Mouse (Mus musculus): ENCODE results near the gene Csrnp3. TPM values are rescaled to one million over a fixed set of nuclear protein-coding genes. Genes with fewer than 3 reads are reported as not detected.

The Csrnp3 gene
- polyA plus RNA-seq, 1 experiment from 2014 or later: 0.45 TPM

DNA sequence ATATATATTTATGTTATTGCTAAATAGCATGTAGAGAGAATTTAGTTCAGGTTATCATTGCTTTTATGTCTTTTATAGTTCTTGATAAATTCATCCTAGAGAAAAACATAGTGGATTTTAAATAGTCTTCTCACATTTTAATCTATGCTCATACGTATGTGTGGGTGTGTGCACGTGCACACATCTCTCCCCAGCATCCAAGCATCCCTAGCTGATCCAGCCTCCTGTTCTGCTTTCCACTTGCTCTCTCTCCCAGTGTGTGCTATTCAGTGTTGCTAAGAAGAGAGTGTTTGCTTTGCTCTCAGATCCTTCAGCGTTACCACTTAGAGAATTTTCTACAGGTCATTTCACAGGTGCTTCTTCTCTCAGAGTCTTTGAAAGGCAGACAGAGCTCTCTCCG lies 123.2 kb downstream of the Csrnp3 start:
- Histone ChIP-seq H3K27me3 (replicated peaks) (no peaks in the 10 kb centered on the region), H3K4me1 (no peaks in the 10 kb centered on the region), H3K4me2 (no peak overlapping the region), H3K27ac (no peak overlapping the region), H3K9me3 (replicated peaks) (no peaks in the 10 kb centered on the region), H3K36me3 (no peaks in the 10 kb centered on the region), H3K4me3 (no peak overlapping the region), H3K9ac (no peak overlapping the region)
- ATAC-seq: no peak
- 71% methylated on average over 4 of the region's 4 CpGs for WGBS (ENCODE audit: insufficient replicate concordance)

- 77% methylated on average over 4 of the region's 4 CpGs for WGBS (ENCODE audit: insufficient replicate concordance)
- Histone ChIP-seq H3K27me3 (replicated peaks) (no peaks in the 10 kb centered on the region), H3K4me1 (no peaks in the 10 kb centered on the region), H3K9ac (no peak overlapping the region), H3K4me3 (no peak overlapping the region), H3K27ac (no peak overlapping the region), H3K36me3 (no peaks in the 10 kb centered on the region), H3K4me2 (no peak overlapping the region), H3K9me3 (replicated peaks) (no peaks in the 10 kb centered on the region)
- ATAC-seq: no peak
These were observed 128.3 kb downstream of the Csrnp3 start for GRCm38 (mm10) chr2:65973907-65974306.

DNA sequence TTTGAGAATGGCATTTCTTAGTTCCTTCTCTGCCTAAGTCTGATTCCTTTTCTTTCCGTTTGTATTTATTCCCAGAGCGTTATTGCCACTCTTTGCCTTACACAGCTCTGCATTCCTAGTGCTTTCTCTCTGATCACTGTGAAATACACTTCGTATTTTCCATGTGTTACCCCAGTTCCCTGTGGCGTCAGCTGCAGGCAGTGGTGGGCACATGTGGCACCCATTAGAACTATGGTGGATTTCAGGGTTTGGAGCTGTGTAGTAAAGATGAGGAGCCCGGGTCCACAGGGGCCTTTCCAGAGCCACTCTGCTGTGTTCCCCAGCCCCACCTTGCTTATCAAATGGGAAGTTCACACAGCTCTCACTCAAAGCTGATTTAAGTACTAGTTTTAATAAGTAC lies 129.8 kb downstream of the Csrnp3 start:
- no peak for ATAC-seq
- Histone ChIP-seq H3K27me3 (replicated peaks) (no peaks in the 10 kb centered on the region), H3K4me1 (no peaks in the 10 kb centered on the region), H3K9me3 (replicated peaks) (no peaks in the 10 kb centered on the region), H3K27ac (no peak overlapping the region), H3K9ac (no peak overlapping the region), H3K4me2 (no peak overlapping the region), H3K36me3 (no peaks in the 10 kb centered on the region), H3K4me3 (no peak overlapping the region)
- WGBS (ENCODE audit: insufficient replicate concordance): 69% methylated on average over 5 of the region's 5 CpGs

DNA sequence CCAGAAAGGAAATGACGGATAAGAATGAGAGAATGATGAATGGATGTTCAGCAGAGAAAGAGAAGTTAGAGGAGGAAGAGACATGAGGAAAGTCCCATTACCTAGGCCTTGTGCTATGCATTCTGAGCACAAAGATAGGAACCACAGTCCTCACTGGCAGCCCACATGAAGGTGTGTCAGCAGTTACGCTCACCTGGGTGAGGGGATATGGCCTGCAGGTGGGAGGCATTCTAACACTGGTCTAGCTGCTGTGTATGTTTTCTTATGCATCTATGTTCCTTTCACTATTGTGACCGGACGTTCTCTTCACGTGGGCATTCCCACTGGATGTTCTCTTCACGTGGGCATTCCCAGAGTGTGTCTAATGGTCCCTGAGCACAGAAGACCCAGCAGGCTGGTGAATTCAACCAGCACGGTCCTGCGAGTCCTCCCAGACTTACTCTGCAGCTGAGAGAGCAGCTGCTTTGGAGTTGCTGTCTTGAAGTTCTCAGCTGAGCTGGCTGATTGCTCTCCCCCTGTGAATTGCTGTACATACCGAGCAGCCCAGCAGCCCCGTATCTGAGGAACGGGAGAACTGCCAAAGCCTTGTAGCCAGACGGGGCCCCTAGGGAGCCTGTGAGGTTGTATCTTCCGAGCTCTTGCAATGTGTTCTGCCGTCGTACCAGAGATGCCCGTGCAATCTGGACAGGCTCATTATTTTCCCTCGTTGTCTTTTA lies 133.9 kb downstream of the Csrnp3 start:
- H3K9ac ChIP-seq: no peak overlapping the region
- H3K4me3 ChIP-seq: no peak overlapping the region
- H3K9me3 ChIP-seq (replicated peaks): no peaks in the 10 kb centered on the region
- no peaks in the 10 kb centered on the region for H3K27me3 ChIP-seq (replicated peaks)
- WGBS (ENCODE audit: insufficient replicate concordance): 75% methylated on average over 17 of the region's 17 CpGs
- H3K36me3 ChIP-seq: no peaks in the 10 kb centered on the region
- H3K27ac ChIP-seq: no peak overlapping the region
- no peak for ATAC-seq
- H3K4me2 ChIP-seq: no peak overlapping the region
- H3K4me1 ChIP-seq: no peaks in the 10 kb centered on the region

- Histone ChIP-seq H3K36me3 (no peaks in the 10 kb centered on the region), H3K27me3 (replicated peaks) (no peaks in the 10 kb centered on the region), H3K4me1 (no peaks in the 10 kb centered on the region), H3K4me2 (no peak overlapping the region), H3K9me3 (replicated peaks) (no peaks in the 10 kb centered on the region), H3K27ac (no peak overlapping the region), H3K9ac (no peak overlapping the region), H3K4me3 (no peak overlapping the region)
- no peak for ATAC-seq
- 75% methylated on average over 6 of the region's 6 CpGs for WGBS (ENCODE audit: insufficient replicate concordance)
These were observed 135.9 kb downstream of the Csrnp3 start for GRCm38 (mm10) chr2:65981470-65981869.

GRCm38 (mm10) chr2:65981965-65982364 lies 136.4 kb downstream of the Csrnp3 start:
- WGBS (ENCODE audit: insufficient replicate concordance): 74% methylated on average over 4 of the region's 4 CpGs
- no peak overlapping the region for H3K4me3 ChIP-seq
- no peak overlapping the region for H3K9ac ChIP-seq
- H3K36me3 ChIP-seq: no peaks in the 10 kb centered on the region
- H3K4me1 ChIP-seq: no peaks in the 10 kb centered on the region
- ATAC-seq: no peak
- no peak overlapping the region for H3K27ac ChIP-seq
- H3K4me2 ChIP-seq: no peak overlapping the region
- H3K27me3 ChIP-seq (replicated peaks): no peaks in the 10 kb centered on the region
- H3K9me3 ChIP-seq (replicated peaks): no peaks in the 10 kb centered on the region

DNA sequence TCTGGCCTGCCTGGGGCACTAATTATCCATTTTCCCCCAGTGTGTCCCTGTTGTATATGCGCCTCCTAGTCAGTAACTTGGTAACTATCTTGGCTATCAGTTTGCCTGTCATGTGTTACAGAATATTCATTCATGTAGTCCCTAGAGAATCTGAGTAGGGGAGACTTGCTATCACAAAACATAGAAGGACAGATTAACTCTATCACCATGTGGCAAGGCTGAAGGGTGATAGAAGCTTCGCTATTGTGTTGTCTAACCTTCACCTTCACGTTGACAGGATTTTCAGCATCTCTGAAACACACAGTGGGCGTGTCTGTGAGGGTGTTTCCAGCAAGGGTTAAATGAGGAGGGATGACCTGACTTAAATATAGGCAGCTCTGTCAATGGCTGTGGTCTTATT lies 140.1 kb downstream of the Csrnp3 start:
- WGBS (ENCODE audit: insufficient replicate concordance): 53% methylated on average over 4 of the region's 4 CpGs
- H3K27ac ChIP-seq: no peak overlapping the region
- H3K4me3 ChIP-seq: no peak overlapping the region
- no peaks in the 10 kb centered on the region for H3K9me3 ChIP-seq (replicated peaks)
- H3K4me2 ChIP-seq: no peak overlapping the region
- no peaks in the 10 kb centered on the region for H3K36me3 ChIP-seq
- no peak overlapping the region for H3K9ac ChIP-seq
- no peak for ATAC-seq
- no peaks in the 10 kb centered on the region for H3K4me1 ChIP-seq
- no peaks in the 10 kb centered on the region for H3K27me3 ChIP-seq (replicated peaks)

GRCm38 (mm10) chr2:65987069-65987468 lies 141.5 kb downstream of the Csrnp3 start:
- no peaks in the 10 kb centered on the region for H3K36me3 ChIP-seq
- H3K4me1 ChIP-seq: no peaks in the 10 kb centered on the region
- no peak overlapping the region for H3K27ac ChIP-seq
- no peak overlapping the region for H3K4me2 ChIP-seq
- H3K27me3 ChIP-seq (replicated peaks): no peaks in the 10 kb centered on the region
- 71% methylated on average over 6 of the region's 6 CpGs for WGBS (ENCODE audit: insufficient replicate concordance)
- no peak for ATAC-seq
- H3K9me3 ChIP-seq (replicated peaks): no peaks in the 10 kb centered on the region
- H3K9ac ChIP-seq: no peak overlapping the region
- H3K4me3 ChIP-seq: no peak overlapping the region

DNA sequence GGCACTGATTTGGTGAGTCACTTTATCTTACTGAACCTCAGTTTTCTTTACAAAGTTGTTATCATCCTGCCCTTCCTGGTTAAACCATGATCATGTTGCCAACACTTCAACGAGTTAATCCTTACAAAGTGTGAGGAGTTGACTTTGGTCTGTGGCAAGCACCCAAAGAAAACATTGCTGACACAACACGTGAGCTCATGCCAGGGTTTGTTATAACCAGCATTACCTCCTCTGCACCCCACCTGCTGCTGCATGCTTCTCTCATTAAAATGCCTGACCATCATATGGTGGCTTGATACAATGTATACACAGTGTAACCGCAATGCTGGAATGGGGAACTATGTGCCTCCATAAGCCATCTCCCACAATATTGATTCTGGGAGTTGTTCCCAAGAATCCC lies 142.0 kb downstream of the Csrnp3 start:
- 64% methylated on average over 3 of the region's 3 CpGs for WGBS (ENCODE audit: insufficient replicate concordance)
- Histone ChIP-seq H3K36me3 (no peaks in the 10 kb centered on the region), H3K27me3 (replicated peaks) (no peaks in the 10 kb centered on the region), H3K4me2 (no peak overlapping the region), H3K4me1 (no peaks in the 10 kb centered on the region), H3K9me3 (replicated peaks) (no peaks in the 10 kb centered on the region), H3K4me3 (no peak overlapping the region), H3K27ac (no peak overlapping the region), H3K9ac (no peak overlapping the region)
- ATAC-seq: no peak

DNA sequence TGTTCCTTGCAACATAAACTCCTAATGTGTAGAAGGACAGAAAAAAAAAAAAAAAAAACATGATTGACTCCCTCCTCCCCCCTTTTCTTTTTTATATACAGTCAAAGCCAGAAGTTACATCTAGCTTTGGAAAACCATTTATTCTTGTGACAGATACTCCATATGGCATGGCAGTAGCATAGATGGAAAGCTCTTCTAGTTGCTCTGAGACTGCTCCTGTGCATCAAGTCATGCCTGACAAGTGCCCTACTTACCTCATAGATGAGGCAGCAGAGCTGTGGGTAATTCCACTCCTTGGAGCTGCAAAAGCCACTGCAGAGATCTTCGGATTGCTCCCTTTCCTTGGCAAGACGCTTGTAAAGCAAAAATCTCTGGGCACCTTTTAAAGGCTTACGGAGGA lies 143.2 kb downstream of the Csrnp3 start:
- no peak overlapping the region for H3K4me3 ChIP-seq
- H3K27me3 ChIP-seq (replicated peaks): no peaks in the 10 kb centered on the region
- H3K4me2 ChIP-seq: no peak overlapping the region
- no peaks in the 10 kb centered on the region for H3K36me3 ChIP-seq
- no peaks in the 10 kb centered on the region for H3K9me3 ChIP-seq (replicated peaks)
- H3K4me1 ChIP-seq: no peaks in the 10 kb centered on the region
- WGBS (ENCODE audit: insufficient replicate concordance): 81% methylated on average over 3 of the region's 3 CpGs
- H3K9ac ChIP-seq: no peak overlapping the region
- no peak overlapping the region for H3K27ac ChIP-seq
- no peak for ATAC-seq

- no peak for ATAC-seq
- Histone ChIP-seq H3K4me2 (no peak overlapping the region), H3K9me3 (replicated peaks) (no peaks in the 10 kb centered on the region), H3K4me3 (no peak overlapping the region), H3K4me1 (no peaks in the 10 kb centered on the region), H3K9ac (no peak overlapping the region), H3K36me3 (no peaks in the 10 kb centered on the region), H3K27ac (no peak overlapping the region), H3K27me3 (replicated peaks) (no peaks in the 10 kb centered on the region)
These were observed 144.5 kb downstream of the Csrnp3 start for GRCm38 (mm10) chr2:65990108-65990507.

GRCm38 (mm10) chr2:65990754-65991153 lies 145.2 kb downstream of the Csrnp3 start:
- WGBS (ENCODE audit: insufficient replicate concordance): 63% methylated on average over 4 of the region's 4 CpGs
- no peaks in the 10 kb centered on the region for H3K36me3 ChIP-seq
- no peaks in the 10 kb centered on the region for H3K4me1 ChIP-seq
- no peak for ATAC-seq
- no peak overlapping the region for H3K27ac ChIP-seq
- H3K9me3 ChIP-seq (replicated peaks): no peaks in the 10 kb centered on the region
- H3K4me3 ChIP-seq: no peak overlapping the region
- no peak overlapping the region for H3K9ac ChIP-seq
- no peak overlapping the region for H3K4me2 ChIP-seq
- H3K27me3 ChIP-seq (replicated peaks): no peaks in the 10 kb centered on the region

- H3K27me3 ChIP-seq (replicated peaks): no peaks in the 10 kb centered on the region
- H3K27ac ChIP-seq: no peak overlapping the region
- H3K4me3 ChIP-seq: no peak overlapping the region
- no peak for ATAC-seq
- 73% methylated on average over 14 of the region's 14 CpGs for WGBS (ENCODE audit: insufficient replicate concordance)
- no peaks in the 10 kb centered on the region for H3K9me3 ChIP-seq (replicated peaks)
- no peak overlapping the region for H3K9ac ChIP-seq
- no peaks in the 10 kb centered on the region for H3K4me1 ChIP-seq
- H3K36me3 ChIP-seq: no peaks in the 10 kb centered on the region
- H3K4me2 ChIP-seq: no peak overlapping the region
These were observed 147.8 kb downstream of the Csrnp3 start for GRCm38 (mm10) chr2:65993371-65993770.
